Mouse (Mus musculus): ENCODE results near the gene Ttc9.

Gene Ttc9

DNA sequence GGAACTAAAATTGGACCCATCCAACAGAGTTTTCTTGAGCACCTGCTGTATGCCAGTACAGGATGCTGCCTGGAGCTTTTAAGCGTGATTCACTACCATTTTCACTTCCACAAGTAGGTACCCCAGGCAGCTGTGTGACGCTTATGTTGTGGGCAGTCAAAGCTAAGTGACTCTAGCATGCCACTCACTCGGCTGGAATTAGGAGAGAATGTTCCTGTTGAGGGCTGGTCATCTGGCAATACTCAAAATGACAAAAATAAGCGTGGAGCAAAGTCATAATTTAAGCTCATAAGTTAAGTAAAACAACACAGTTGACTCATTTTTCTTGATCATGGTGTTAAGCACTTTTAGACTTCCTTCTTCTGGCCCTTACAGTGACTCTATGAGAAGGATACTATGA lies 31.0 kb downstream of the Ttc9 start:
- no peak for DNase-seq

GRCm38 (mm10) chr12:81663116-81663515 lies 32.1 kb downstream of the Ttc9 start:
- no peak for DNase-seq

GRCm38 (mm10) chr12:81663906-81664305 lies 32.9 kb downstream of the Ttc9 start:
- no peak for DNase-seq

- no peak for DNase-seq
Observed at GRCm38 (mm10) chr12:81668406-81668805, 37.4 kb downstream of the Ttc9 start.

DNA sequence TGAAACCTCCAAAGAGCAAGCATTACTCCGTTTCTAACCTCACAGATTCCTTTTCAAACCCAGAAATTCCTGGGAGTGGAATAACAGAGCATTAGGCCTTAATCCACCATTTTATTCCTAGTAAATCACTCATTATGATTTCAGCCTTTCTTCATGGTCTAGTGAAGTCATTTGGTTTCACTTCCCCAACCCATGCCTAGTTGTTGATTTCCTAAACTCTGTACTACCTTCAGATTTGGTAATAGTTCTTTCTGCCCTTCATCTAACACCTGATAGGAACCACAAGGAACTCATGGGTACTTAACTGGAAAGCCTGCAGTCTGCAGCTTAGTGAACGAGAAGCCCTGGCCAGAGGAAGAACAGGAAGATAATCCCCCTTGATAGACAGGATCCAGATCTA lies 44.5 kb downstream of the Ttc9 start:
- no peak for DNase-seq

DNA sequence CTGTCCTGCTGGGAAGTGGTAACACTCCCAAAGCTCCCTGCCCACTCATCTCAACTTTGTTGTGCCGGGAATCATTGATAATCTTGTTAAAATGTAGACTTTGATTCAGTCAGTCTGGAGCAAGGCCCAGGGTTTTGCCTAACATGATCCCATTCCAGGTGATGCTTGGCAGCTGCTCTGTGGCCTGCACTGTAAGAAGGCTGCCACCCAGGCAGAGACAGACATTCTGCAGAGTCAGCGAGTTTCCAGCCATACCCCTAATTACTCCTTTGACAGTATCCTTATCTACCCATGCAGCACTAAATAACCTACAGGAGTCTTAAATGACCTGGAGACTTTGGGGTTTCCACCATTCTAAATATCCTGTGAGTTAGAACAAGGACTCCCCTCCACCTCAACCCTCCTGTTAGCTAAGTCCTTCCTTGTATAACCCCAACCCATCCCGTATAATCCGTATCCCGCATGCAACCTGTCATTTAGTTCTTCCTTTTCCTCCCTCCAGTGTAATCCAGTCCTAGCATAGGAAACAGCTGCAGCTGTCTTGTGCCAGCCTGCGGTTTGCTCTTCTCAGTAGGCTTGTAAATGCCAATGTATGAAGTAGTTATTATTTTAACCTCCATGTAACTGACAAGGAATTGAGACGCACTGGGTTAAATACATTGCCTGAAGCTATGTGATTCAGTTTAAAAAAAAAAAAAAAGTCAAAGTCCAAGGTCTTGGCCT lies 48.9 kb downstream of the Ttc9 start:
- DNase-seq, result no peak

GRCm38 (mm10) chr12:81683395-81683794 lies 52.3 kb downstream of the Ttc9 start:
- no peak for DNase-seq

GRCm38 (mm10) chr12:81684096-81684495 lies 53.0 kb downstream of the Ttc9 start:
- no peak for DNase-seq

DNA sequence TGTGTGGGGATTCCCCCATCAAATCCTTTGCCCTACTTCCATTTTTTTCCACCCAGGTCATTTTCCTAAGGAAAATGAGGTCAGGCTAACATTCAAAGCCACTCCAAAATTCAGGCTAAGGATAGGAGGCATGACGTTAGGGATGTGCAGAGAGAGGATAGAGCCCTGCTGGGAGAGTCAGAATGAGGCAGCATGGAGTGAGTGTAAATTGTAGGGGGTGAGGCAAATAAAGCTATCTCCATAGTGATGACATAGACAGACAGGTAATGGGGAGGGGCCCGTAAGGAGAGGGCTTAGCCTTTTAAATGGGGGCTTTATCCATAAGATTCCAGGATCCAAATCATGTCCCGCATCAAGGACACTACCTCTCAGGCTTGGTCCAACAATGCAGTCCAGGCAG lies 54.9 kb downstream of the Ttc9 start:
- DNase-seq, result no peak

DNA sequence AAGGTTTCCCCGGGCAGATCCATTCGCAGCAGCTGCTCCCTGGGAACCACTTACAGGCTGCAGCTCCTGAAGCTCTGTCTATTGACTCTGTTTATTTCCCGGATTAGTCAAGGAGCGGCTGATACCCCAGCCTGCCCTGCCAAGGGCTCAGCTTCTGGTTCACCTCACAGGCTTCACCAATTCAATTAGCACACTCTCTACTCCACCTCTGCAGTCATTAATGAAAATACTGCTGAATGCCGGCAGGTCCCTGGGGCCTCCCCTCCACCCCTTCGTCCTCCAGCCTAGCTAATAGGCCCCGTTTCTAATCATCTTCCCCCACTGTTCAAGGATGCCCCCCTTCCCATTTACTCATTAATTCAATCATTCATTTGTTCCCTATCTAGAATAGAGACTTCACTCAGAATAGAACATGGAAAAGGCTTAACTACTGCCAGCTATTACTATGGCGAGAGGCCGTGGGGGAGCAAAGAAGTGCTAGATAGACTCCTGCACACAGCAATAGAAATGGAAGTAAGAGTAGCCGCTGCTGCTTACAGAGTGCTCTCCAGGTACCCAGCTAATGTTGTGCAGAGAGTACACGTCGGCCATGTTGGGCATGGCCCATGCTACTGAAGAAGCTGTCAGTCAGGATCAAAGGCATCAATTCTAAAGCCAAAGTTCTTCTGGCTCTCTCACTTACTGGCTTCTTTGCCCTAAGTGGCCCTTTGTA lies 55.5 kb downstream of the Ttc9 start:
- no peak for DNase-seq

DNA sequence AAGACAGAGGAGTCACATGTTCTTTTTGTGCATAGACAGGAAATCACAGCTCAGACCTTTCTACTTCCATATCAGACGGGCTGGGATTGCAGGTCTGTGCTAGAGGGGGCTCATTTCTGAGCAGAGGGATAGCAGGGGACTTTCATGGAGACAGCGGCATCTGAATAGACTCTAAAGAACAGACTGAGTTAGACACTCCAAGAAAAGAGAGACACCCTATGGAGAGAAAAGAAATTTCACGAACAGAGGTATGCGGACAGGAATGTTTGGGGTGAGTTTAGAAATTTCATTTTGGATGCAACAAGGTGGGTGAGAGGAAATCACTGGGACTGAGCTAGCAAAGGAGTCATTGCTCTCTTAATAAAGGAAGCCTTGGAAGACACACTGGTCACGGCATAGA lies 56.8 kb downstream of the Ttc9 start:
- DNase-seq, result no peak

DNA sequence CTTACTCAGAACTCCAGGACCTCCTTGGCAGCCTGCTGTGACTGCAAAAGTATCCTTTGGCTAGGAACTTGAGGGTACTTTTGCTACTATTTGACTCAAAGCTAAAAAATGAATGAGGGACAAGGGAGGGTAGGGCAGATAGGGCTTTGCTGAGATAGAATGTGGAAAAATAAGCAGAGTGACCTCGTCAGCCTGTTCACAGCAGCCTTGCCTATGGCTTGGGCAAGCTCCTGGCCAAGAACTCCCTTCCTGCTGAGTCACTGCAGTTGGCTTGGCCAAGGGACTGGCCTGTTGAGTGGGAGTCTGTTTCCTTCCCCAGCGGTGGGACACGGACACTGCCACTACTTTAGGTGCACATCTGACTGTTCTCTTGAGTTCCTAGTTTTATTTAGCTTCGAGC lies 57.5 kb downstream of the Ttc9 start:
- DNase-seq, result no peak

GRCm38 (mm10) chr12:81689505-81690056 lies 58.5 kb downstream of the Ttc9 start:
- no peak for DNase-seq

DNA sequence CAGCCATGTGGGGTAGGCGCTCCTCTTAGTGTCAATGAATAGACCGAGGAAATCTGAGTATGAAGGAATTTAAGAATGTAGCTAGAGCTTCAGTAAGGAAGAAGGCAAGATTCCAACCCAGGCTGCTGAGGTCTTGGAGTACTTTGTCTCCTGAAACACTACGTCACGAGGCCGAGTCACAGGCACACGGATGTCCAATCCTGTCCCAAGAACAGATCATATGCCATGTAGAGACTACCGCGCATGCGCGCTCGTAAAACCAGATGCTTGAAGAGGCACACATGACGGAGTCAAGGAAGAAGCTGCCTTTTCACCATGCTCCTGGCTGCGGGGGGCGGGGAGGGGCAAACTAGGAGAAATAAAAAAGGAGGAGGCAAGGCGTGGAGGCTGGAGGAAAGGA lies 59.1 kb downstream of the Ttc9 start:
- no peak for DNase-seq

DNA sequence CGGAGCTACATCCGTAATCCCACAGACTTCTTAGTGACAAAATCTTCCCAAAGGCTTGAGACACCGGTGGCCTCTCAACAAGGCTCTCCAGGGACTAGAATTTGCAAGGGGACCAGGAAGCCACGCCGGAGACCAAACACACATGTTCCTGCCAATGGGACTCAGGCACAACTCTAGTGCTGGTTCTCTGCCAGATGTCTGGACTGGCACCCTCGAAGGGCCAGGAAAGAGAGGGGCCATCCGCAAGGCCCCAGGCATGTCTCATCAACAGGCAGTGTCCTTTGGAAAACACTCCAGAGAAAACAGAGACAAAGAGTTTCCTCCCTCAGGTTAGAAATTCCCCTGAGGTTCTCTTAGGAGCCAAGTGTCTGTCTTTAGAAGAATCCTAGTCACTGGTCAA lies 59.7 kb downstream of the Ttc9 start:
- peak; percentile 8 for DNase-seq

DNA sequence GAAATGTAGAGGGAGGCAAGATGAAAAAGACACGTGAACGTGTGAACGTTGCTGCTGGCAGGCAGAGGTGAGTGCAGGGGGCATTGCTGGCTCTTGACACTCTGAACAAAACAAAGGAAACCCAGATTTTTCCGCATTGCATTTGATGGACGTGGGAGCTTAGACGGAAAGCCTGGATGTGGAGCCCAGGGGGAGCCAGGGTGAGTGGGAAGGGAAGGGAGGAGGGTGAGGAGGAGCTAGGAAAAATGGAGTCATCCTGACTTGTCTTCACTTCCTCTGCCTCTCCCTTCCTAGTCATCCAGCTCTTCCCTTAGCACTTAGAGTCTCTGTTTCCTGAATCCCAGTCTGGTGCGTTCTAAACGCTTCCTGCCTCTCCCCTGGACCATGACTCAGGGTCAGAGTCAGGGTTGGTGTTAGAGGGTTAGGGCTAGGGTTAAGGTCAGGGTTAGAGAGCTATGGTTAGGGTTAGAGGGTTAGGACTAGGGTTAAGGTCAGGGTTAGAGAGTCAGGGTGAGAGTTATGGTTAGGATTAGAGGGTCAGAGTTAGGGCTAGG lies 60.2 kb downstream of the Ttc9 start:
- peak; percentile 10 for DNase-seq

DNA sequence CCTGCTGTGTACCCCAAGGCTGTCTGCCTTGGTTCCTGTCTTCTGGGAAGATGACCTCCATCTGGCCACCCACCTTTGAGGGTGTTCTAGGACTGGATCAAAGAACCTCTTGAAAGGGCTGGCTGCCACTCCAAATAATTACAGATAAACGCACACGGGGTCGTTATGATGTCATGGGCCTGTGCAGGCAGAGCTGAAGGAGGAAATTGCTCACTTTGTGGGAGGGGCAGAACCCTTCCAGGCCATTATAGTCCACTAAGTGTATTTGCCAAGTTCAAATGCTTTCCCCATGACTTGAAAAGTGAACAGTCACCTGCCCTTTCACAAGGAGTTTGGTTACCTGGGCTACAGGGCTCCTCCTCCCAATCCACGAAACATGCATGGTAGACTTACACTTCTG lies 67.0 kb downstream of the Ttc9 start:
- no peak for DNase-seq

DNA sequence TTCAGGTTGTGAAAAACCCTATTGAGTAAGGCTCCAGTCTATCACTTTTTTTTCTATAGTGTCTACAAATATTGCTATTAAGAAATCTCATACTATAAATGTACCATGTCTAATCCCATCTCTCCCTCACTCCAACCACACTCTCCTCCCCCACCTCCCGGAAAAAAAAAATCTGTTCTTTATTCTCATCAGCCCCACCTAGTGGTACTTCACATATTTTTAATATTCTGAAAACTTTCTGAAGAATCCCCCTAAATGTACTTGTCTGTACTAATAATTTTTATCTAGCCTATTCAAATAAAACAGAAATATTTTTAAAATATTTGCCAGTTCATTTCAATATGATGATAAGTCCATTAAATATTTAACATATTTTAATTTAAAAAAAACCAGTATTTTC lies 71.9 kb downstream of the Ttc9 start:
- DNase-seq, result no peak

DNA sequence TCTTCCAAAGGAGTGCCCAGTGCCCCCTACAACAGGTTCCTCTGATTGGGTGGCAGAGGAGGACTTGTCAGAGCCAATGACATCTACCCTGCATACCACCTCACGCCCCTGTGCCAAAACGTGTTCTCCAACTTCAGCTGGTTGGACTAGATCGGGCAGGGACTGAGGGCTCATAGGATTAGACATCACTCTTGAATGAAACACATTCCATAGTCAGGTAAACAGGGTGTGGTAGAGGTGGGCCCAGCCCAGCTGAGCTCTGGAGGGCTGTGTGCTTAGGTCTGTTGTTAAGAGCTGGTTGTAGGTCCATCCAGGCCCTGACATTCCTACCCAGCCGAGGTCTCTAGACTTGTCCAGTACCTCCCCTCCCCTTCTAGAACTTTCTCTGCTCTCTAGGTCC lies 81.6 kb downstream of the Ttc9 start:
- no peak for DNase-seq
